Mouse (Mus musculus) heart, postnatal 0 days (tissue): ENCODE results near the gene Gm4307. TPM values are rescaled to one million over a fixed set of nuclear protein-coding genes. Genes with fewer than 3 reads are reported as not detected.

Source experiments
- polyA plus RNA-seq: library from polyadenylated mRNA; unstranded; fragments of >200 nt; fragmentation: Nextera tagmentation; extraction: Ambion mirVana; gene quantifications from 2 replicates; pipeline ENCODE4 v1.2.1, GENCODE M21; 2015
- total RNA-seq: library from RNA; depleted of rRNA; stranded (reverse); fragments of >200 nt; gene quantifications from 2 replicates; pipeline ENCODE4 v1.2.3, GENCODE M21; 2014; ENCODE audit warnings: low replicate concordance; rRNA removed

Gm4307 gene
- total and polyA plus RNA-seq, 2 experiments from 2014 or later: not detected

Other genes starting within 250 kb of the Gm4307 start
- gene Gm4301, start 25.7 kb upstream of the Gm4307 start, total RNA-seq: not detected in 2 replicates
- gene Gm4301, start 25.7 kb upstream of the Gm4307 start, polyA plus RNA-seq: not detected in 2 replicates
- not detected in 2 replicates for gene Gm4302, start 20.5 kb upstream of the Gm4307 start, total RNA-seq
- gene Gm4302, start 20.5 kb upstream of the Gm4307 start, polyA plus RNA-seq: not detected in 2 replicates
- not detected in 2 replicates for gene Gm4303, start 15.4 kb upstream of the Gm4307 start, total RNA-seq
- not detected in 2 replicates for gene Gm4303, start 15.4 kb upstream of the Gm4307 start, polyA plus RNA-seq
- gene Gm4305, start 10.2 kb upstream of the Gm4307 start, total RNA-seq: not detected in 2 replicates
- not detected in 2 replicates for gene Gm4305, start 10.2 kb upstream of the Gm4307 start, polyA plus RNA-seq
- gene Gm4312, start 21.2 kb downstream of the Gm4307 start, total RNA-seq: not detected in 2 replicates
- not detected in 2 replicates for gene Gm4312, start 21.2 kb downstream of the Gm4307 start, polyA plus RNA-seq
- 10.1 and 19.4 TPM in 2 replicates for gene Tmtc3, start 126.0 kb downstream of the Gm4307 start, total RNA-seq
- gene Tmtc3, start 126.0 kb downstream of the Gm4307 start, polyA plus RNA-seq: 6.6 and 7.2 TPM in 2 replicates
- gene Cep290, start 126.2 kb downstream of the Gm4307 start, total RNA-seq: 0.89 and 11.8 TPM in 2 replicates
- gene Cep290, start 126.2 kb downstream of the Gm4307 start, polyA plus RNA-seq: 1.6 and 1.9 TPM in 2 replicates
- 1.3 and 27.1 TPM in 2 replicates for gene 4930430F08Rik, start 229.1 kb downstream of the Gm4307 start, total RNA-seq
- gene 4930430F08Rik, start 229.1 kb downstream of the Gm4307 start, polyA plus RNA-seq: 5.1 and 5.7 TPM in 2 replicates
- not detected in 2 replicates for gene 1700017N19Rik, start 229.1 kb downstream of the Gm4307 start, total RNA-seq
- not detected in 2 replicates for gene 1700017N19Rik, start 229.1 kb downstream of the Gm4307 start, polyA plus RNA-seq